Mouse (Mus musculus) monocyte, adult 59 days (primary cell): Measurements from ENCODE around the gene Olfr450. TPM values are rescaled to one million over a fixed set of nuclear protein-coding genes. Genes with fewer than 3 reads are reported as not detected.

Experiments
- total RNA-seq, 2 experiments: library from RNA; stranded (reverse); gene quantifications; one replicate each; pipeline ENCODE4 v1.2.4; 2023

Olfr450 gene
- total RNA-seq: not detected

DNA sequence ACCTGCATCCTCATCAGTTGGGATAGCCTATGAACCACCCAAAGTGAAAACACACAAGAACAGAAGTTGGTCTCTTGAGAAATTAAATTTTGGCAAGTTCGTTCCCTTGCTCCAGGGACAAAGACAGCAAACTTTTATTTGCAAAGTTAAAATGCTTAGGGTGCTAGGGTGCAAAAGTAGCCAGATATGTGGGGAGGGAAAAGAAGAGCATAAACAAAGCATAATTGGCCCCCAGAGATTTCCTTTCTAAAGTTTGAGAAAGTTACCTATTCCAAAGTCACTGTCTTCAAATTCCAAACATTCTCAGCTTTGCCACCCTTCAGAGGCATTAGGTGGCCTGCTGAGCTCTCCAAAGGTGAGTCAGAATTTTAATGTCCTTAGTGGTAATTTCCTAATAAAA, at the start of gene Olfr450:
Gene Olfr450 (plus strand): TSS at position 301 of the 400 bp plus-strand sequence.

DNA sequence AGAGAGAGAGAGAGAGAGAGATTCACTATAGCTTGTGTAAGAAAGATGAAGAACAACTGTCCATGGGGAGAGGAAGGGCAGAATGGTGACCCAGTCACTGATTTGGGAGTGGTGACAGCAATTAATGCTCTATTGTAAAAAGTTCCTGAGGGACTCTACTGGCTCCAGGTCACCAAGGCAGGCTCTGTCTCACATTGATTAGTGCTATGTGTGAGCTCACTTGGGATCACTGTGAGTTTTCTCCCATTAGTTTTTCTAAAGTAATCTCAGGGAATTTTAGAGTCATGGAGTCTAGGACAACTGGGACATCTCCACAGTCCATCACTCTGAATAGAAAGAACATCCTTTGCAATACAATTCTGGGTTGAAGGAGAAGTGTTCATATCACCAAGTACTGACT, 26.9 kb upstream of the Olfr450 start, which contains the start of gene Olfr452:
Gene Olfr452 (plus strand): TSS at position 301 of the 400 bp plus-strand sequence.

DNA sequence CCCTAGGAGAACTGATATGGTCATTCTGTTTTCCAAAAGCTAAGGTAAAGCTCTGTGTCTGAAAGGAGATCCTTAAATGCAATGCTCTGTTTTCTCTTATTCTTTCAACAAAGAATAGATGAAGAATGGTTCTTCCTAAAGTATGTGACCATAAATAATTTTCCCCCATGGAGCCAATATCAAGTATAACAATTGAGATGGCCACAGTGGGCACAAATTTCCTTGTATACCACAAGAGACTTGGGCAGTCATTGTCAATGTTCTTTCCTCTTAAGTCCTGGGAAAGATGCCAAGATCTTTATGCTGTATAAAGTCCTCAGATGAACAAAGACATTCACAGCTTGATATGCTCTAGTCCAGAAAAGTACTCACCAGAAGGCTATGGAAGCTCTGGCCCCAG, 22.3 kb downstream of the Olfr450 start, which contains the start of gene Olfr449:
Gene Olfr449 (plus strand): TSS at position 301 of the 400 bp plus-strand sequence.

Other genes with a start within 250 kb of the Olfr450 start
- gene Tcaf3, start 214.2 kb upstream of the Olfr450 start, total RNA-seq: not detected
- gene Tcaf2, start 166.7 kb upstream of the Olfr450 start, total RNA-seq: under 1 TPM; 0.31 to 0.43 TPM
- under 1 TPM in 1 of 2 experiments, not detected in 1; 0.34 TPM for gene Tcaf1, start 101.9 kb upstream of the Olfr450 start, total RNA-seq
- not detected for gene Olfr453, start 72.6 kb upstream of the Olfr450 start, total RNA-seq
- gene Olfr38, start 55.5 kb upstream of the Olfr450 start, total RNA-seq: not detected
- not detected for gene Olfr452, start 26.8 kb upstream of the Olfr450 start, total RNA-seq
- gene Olfr449, start 22.4 kb downstream of the Olfr450 start, total RNA-seq: not detected
- not detected for gene Olfr448, start 78.5 kb downstream of the Olfr450 start, total RNA-seq
- gene Olfr447, start 96.9 kb downstream of the Olfr450 start, total RNA-seq: not detected
- gene Olfr446, start 109.4 kb downstream of the Olfr450 start, total RNA-seq: not detected
- gene Olfr444, start 137.1 kb downstream of the Olfr450 start, total RNA-seq: not detected